9 mouse cellular contexts compared by ENCODE assay signal in genomic region chr19:32749425-32749824, GRCm38 (mm10). TPM values are rescaled to one million over a fixed set of nuclear protein-coding genes. Genes with fewer than 3 reads are reported as not detected.
DNase-seq lines count a peak whose midpoint lies in the region; ATAC-seq and TF ChIP-seq lines count a peak whose summit lies in the region.
"Had no signal": no experiment of that assay in that cellular context is flagged by ENCODE, and none has a peak within 500 bp of the region (broad histone marks: within the 10 kb centered on the region; RNA-seq: fewer than 3 reads in every experiment).

No protein-coding gene starts in this region.

- DNase-seq in 416B (ENCODE audit: low read depth), result peak; percentile 82
- DNase-seq in embryonic facial prominence, embryonic 14.5 days (ENCODE audit: low spot score), result peak; percentile 74
- peak; percentile 63 for DNase-seq in lung, postnatal 10 days
- DNase-seq in thymus, adult 2 months, result peak; percentile 76
- no peak for DNase-seq in c-Kit-positive CD71-positive TER-119-positive erythroid progenitor cells, embryonic 14.5 days (ENCODE audit: low spot score)

- H3K9ac ChIP-seq in intestine, postnatal 0 days (ENCODE audit: low read depth, low read length), result no peak overlapping the region
- no peak overlapping the region for H3K9ac ChIP-seq in intestine, embryonic 16.5 days (ENCODE audit: low read depth, low read length)
- no peak overlapping the region for H3K9ac ChIP-seq in embryonic facial prominence, embryonic 14.5 days (ENCODE audit: low read depth, low read length)
- H3K9ac ChIP-seq: embryonic facial prominence, embryonic 12.5 days had no signal

- 33% methylated on average over 6 of the region's 6 CpGs for WGBS in intestine, postnatal 0 days
- 27% methylated on average over 6 of the region's 6 CpGs for whole genome bisulfite sequencing in intestine, embryonic 16.5 days
- WGBS in embryonic facial prominence, embryonic 14.5 days, result 15% methylated on average over 6 of the region's 6 CpGs
- 11% methylated on average over 6 of the region's 6 CpGs for WGBS in thymus, adult 2 months

- H3K4me3 ChIP-seq in intestine, postnatal 0 days (ENCODE audit: low read depth, low read length), result no peak overlapping the region
- no peak overlapping the region for H3K4me3 ChIP-seq in intestine, embryonic 16.5 days (ENCODE audit: low read length)
- H3K4me3 ChIP-seq in E14TG2a.4 (replicated peaks; ENCODE audit: low read length), result 0 out of 2 replicates have a peak overlapping the region, but pooled peaks have one; percentile 4
- no peak overlapping the region for H3K4me3 ChIP-seq in embryonic facial prominence, embryonic 14.5 days (ENCODE audit: low read depth, low read length)
- H3K4me3 ChIP-seq in thymus, adult 2 months (ENCODE audit: control insufficient read depth, insufficient read depth, low read length), result no peak overlapping the region
- H3K4me3 ChIP-seq: embryonic facial prominence, embryonic 12.5 days had no signal

- peak; percentile 75 for TF ChIP-seq CTCF in intestine, postnatal 0 days (IDR thresholded peaks at IDR 0.05; ENCODE audit: low read depth)
- TF ChIP-seq CTCF in E14TG2a.4 (conservative IDR thresholded peaks at IDR 0.05; ENCODE audit: low read length), result no peak
- 0 out of 2 replicates have a peak, but pooled peaks have one; percentile 33 for TF ChIP-seq CTCF in thymus, adult 2 months (IDR thresholded peaks at IDR 0.05; ENCODE audit: borderline replicate concordance, control insufficient read depth, extremely low read depth, insufficient read depth, low read length, poor library complexity)

- ATAC-seq in intestine, postnatal 0 days, result no peak
- no peak for ATAC-seq in intestine, embryonic 16.5 days
- ATAC-seq in embryonic facial prominence, embryonic 14.5 days (ENCODE audit: low read depth), result no peak

- no peak overlapping the region for H3K27ac ChIP-seq in intestine, postnatal 0 days (ENCODE audit: low read depth, low read length)
- no peak overlapping the region for H3K27ac ChIP-seq in intestine, embryonic 16.5 days (ENCODE audit: low read length)
- no peak overlapping the region for H3K27ac ChIP-seq in embryonic facial prominence, embryonic 14.5 days (replicated peaks; ENCODE audit: low read depth, low read length)
- H3K27ac ChIP-seq in thymus, adult 2 months (ENCODE audit: control insufficient read depth, insufficient read depth, low read length), result peak overlapping the region; percentile 66
- H3K27ac ChIP-seq: embryonic facial prominence, embryonic 12.5 days had no signal

- no peaks in the 10 kb centered on the region for H3K4me1 ChIP-seq in intestine, postnatal 0 days (replicated peaks; ENCODE audit: control insufficient read depth, insufficient read depth, low read length)
- H3K4me1 ChIP-seq in intestine, embryonic 16.5 days (ENCODE audit: control insufficient read depth, insufficient read depth, low read length), result no peaks in the 10 kb centered on the region
- H3K4me1 ChIP-seq in E14TG2a.4 (replicated peaks; ENCODE audit: low read depth, low read length), result peaks cover 24% of the 10 kb centered on the region
- no peaks in the 10 kb centered on the region for H3K4me1 ChIP-seq in embryonic facial prominence, embryonic 14.5 days (ENCODE audit: control insufficient read depth, insufficient read depth, low read length)
- peaks cover 2% of the 10 kb centered on the region for H3K4me1 ChIP-seq in thymus, adult 2 months (replicated peaks; ENCODE audit: control insufficient read depth, insufficient read depth, low read length)
- H3K4me1 ChIP-seq: embryonic facial prominence, embryonic 12.5 days had no signal

- no peak for TF ChIP-seq POLR2A in thymus, adult 2 months (IDR thresholded peaks at IDR 0.05; ENCODE audit: control insufficient read depth, extremely low read depth, insufficient read depth, low read length, poor library complexity)

- no peaks in the 10 kb centered on the region for H3K9me3 ChIP-seq in intestine, postnatal 0 days (ENCODE audit: control insufficient read depth)
- no peaks in the 10 kb centered on the region for H3K9me3 ChIP-seq in intestine, embryonic 16.5 days (ENCODE audit: control insufficient read depth, low read length)
- H3K9me3 ChIP-seq in E14TG2a.4 (ENCODE audit: low read length), result no peaks in the 10 kb centered on the region
- H3K9me3 ChIP-seq in embryonic facial prominence, embryonic 14.5 days (ENCODE audit: control insufficient read depth, low read length), result no peaks in the 10 kb centered on the region
- H3K9me3 ChIP-seq: embryonic facial prominence, embryonic 12.5 days had no signal

- H3K4me2 ChIP-seq in intestine, postnatal 0 days (replicated peaks; ENCODE audit: low read depth), result no peak overlapping the region
- H3K4me2 ChIP-seq in intestine, embryonic 16.5 days (ENCODE audit: low read depth, low read length), result no peak overlapping the region
- no peak overlapping the region for H3K4me2 ChIP-seq in embryonic facial prominence, embryonic 14.5 days (ENCODE audit: low read depth, low read length)
- H3K4me2 ChIP-seq: embryonic facial prominence, embryonic 12.5 days had no signal

- no peaks in the 10 kb centered on the region for H3K27me3 ChIP-seq in intestine, postnatal 0 days (replicated peaks; ENCODE audit: control insufficient read depth, insufficient read depth, low read length)
- H3K27me3 ChIP-seq in intestine, embryonic 16.5 days (replicated peaks; ENCODE audit: control insufficient read depth, insufficient read depth, low read length), result no peaks in the 10 kb centered on the region
- H3K27me3 ChIP-seq in E14TG2a.4 (ENCODE audit: insufficient read depth, low read length), result no peaks in the 10 kb centered on the region
- peaks cover 6% of the 10 kb centered on the region for H3K27me3 ChIP-seq in embryonic facial prominence, embryonic 14.5 days (replicated peaks; ENCODE audit: control insufficient read depth, insufficient read depth, low read length)
- no peaks in the 10 kb centered on the region for H3K27me3 ChIP-seq in thymus, adult 2 months (ENCODE audit: control insufficient read depth, insufficient read depth, low read length)

- H3K36me3 ChIP-seq in intestine, postnatal 0 days (ENCODE audit: control insufficient read depth, insufficient read depth), result no peaks in the 10 kb centered on the region
- no peaks in the 10 kb centered on the region for H3K36me3 ChIP-seq in intestine, embryonic 16.5 days (ENCODE audit: control insufficient read depth, insufficient read depth, low read length)
- H3K36me3 ChIP-seq in E14TG2a.4 (ENCODE audit: insufficient read depth, low read length), result no peaks in the 10 kb centered on the region
- H3K36me3 ChIP-seq in embryonic facial prominence, embryonic 14.5 days (ENCODE audit: control insufficient read depth, insufficient read depth, low read length), result no peaks in the 10 kb centered on the region
- H3K36me3 ChIP-seq in thymus, adult 2 months (ENCODE audit: control insufficient read depth, insufficient read depth, low read length), result no peaks in the 10 kb centered on the region
- H3K36me3 ChIP-seq: embryonic facial prominence, embryonic 12.5 days had no signal

RNA-seq across cellular contexts. Expression of gene Pten, which starts 7.9 kb away (rescaled TPM):
- 13.2 and 16.1 TPM in 2 replicates for polyA plus RNA-seq in intestine, postnatal 0 days (2015; fragmentation: Nextera tagmentation; extraction: Ambion mirVana)
- polyA plus RNA-seq in intestine, embryonic 16.5 days (2015; fragmentation: Nextera tagmentation; extraction: Ambion mirVana), result 7.1 and 7.6 TPM in 2 replicates
- polyA plus RNA-seq in embryonic facial prominence, embryonic 14.5 days (2014; fragmentation: Nextera tagmentation; extraction: Ambion mirVana), result 12.6 and 15.5 TPM in 2 replicates
- polyA plus RNA-seq in thymus, adult 2 months (2012; rRNA removed), result 37.0 and 55.1 TPM in 2 replicates

RNA-seq across cellular contexts. Expression of gene Atad1, which starts 9.8 kb away (rescaled TPM):
- polyA plus RNA-seq in intestine, postnatal 0 days (2015; fragmentation: Nextera tagmentation; extraction: Ambion mirVana), result 48.5 and 49.6 TPM in 2 replicates
- 73.1 and 77.4 TPM in 2 replicates for polyA plus RNA-seq in intestine, embryonic 16.5 days (2015; fragmentation: Nextera tagmentation; extraction: Ambion mirVana)
- 64.1 and 66.5 TPM in 2 replicates for polyA plus RNA-seq in embryonic facial prominence, embryonic 14.5 days (2014; fragmentation: Nextera tagmentation; extraction: Ambion mirVana)
- polyA plus RNA-seq in thymus, adult 2 months (2012; rRNA removed), result 13.6 and 17.7 TPM in 2 replicates
